Mouse (Mus musculus) heart, adult 11 months (tissue): ENCODE results near the gene Gm20489.

ENCODE experiments used
- DNase-seq: peaks from one replicate; pipeline ENCODE4 v3.0.0; 2022

The Gm20489 gene

GRCm38 (mm10) chrX:101260441-101261325 is 8.1 kb downstream of the Gm20489 start:
- no peak for DNase-seq

- no peak for DNase-seq
Measured at GRCm38 (mm10) chrX:101256603-101257002, 12.2 kb downstream of the Gm20489 start.

GRCm38 (mm10) chrX:101254740-101255139 is 14.1 kb downstream of the Gm20489 start:
- DNase-seq = peak; percentile 91

GRCm38 (mm10) chrX:101253952-101254729 is 14.7 kb downstream of the Gm20489 start, which contains the start of gene Foxo4:
TSS of gene Foxo4 (plus strand) at chrX:101254528.
- DNase-seq = peak; percentile 99

- DNase-seq = no peak
Measured at GRCm38 (mm10) chrX:101245011-101245410, 23.8 kb downstream of the Gm20489 start.

- no peak for DNase-seq
Measured at GRCm38 (mm10) chrX:101222796-101223162, 46.0 kb downstream of the Gm20489 start.

GRCm38 (mm10) chrX:101221834-101222795 is 46.7 kb downstream of the Gm20489 start, which contains the start of gene Snx12:
TSS of gene Snx12 (minus strand) at chrX:101222563.
- DNase-seq = peak; percentile 100
